Mouse (Mus musculus) ES-Bruce4 (cell line): ENCODE measurements around the gene Abcb9.

Source experiments
- CTCF ChIP-seq: IDR thresholded peaks from one replicate; pipeline ENCODE4 v1.8.1; 2011; ENCODE audit warnings: low read depth, low read length
- EP300 ChIP-seq: IDR thresholded peaks from 2 replicates; pipeline ENCODE4 v1.6.1; 2011; ENCODE audit warnings: low read depth, low read length; ENCODE audit not compliant: insufficient read depth
- POLR2A ChIP-seq: IDR thresholded peaks from one replicate; pipeline ENCODE4 v1.8.1; 2011; ENCODE audit warnings: low read length; ENCODE audit not compliant: insufficient read depth

DNA sequence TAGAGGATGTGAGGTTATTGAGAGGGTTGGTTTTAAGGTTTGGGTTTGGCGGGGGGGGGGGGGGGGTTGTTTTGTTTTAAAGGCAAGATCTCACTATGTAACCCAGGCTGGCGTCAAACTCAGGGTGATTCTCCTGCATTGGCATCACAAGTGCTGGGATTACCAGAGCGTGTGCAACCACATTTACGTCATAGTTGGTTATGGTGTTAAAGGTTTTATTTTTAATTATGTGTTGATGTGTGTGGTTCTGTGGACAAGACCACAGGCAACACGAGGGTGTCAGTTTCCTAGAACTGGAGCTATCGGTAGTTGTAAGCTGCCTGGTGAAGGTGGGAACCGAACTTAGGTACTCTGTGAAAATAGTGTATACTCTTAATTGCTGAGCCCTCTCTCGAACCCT lies 59.8 kb downstream of the Abcb9 start:
- no peak for TF ChIP-seq CTCF
- no peak for TF ChIP-seq EP300
- no peak for TF ChIP-seq POLR2A
